Mouse (Mus musculus): ENCODE measurements around the gene Fggy.

The Fggy gene

GRCm38 (mm10) chr4:95862781-95863499 is 305.6 kb downstream of the Fggy start:
- peak; percentile 34 for DNase-seq

- no peak for DNase-seq
These were observed 306.1 kb downstream of the Fggy start for GRCm38 (mm10) chr4:95863500-95863803.

GRCm38 (mm10) chr4:95865251-95865650 is 307.9 kb downstream of the Fggy start:
- no peak for DNase-seq

- DNase-seq = no peak
These were observed 308.6 kb downstream of the Fggy start for GRCm38 (mm10) chr4:95865882-95866281.

GRCm38 (mm10) chr4:95867103-95867502 is 309.8 kb downstream of the Fggy start:
- DNase-seq = no peak

- DNase-seq = no peak
These were observed 311.0 kb downstream of the Fggy start for GRCm38 (mm10) chr4:95868348-95868747.

- peak; percentile 72 for DNase-seq
These were observed 314.0 kb downstream of the Fggy start for GRCm38 (mm10) chr4:95871216-95871881.

- DNase-seq = no peak
These were observed 318.6 kb downstream of the Fggy start for GRCm38 (mm10) chr4:95875896-95876295.

- no peak for DNase-seq
These were observed 320.1 kb downstream of the Fggy start for GRCm38 (mm10) chr4:95877436-95877835.

- DNase-seq = no peak
These were observed 324.5 kb downstream of the Fggy start for GRCm38 (mm10) chr4:95881751-95882350.

GRCm38 (mm10) chr4:95884184-95885145 is 327.2 kb downstream of the Fggy start:
- DNase-seq = no peak

- DNase-seq = no peak
These were observed 338.0 kb downstream of the Fggy start for GRCm38 (mm10) chr4:95895199-95895754.

- DNase-seq = no peak
These were observed 339.3 kb downstream of the Fggy start for GRCm38 (mm10) chr4:95896571-95896970.

- peak; percentile 26 for DNase-seq
These were observed 340.0 kb downstream of the Fggy start for GRCm38 (mm10) chr4:95897236-95897874.

- DNase-seq = no peak
These were observed 341.4 kb downstream of the Fggy start for GRCm38 (mm10) chr4:95898714-95899113.

GRCm38 (mm10) chr4:95899926-95900712 is 342.8 kb downstream of the Fggy start:
- DNase-seq = no peak

- DNase-seq = no peak
These were observed 343.5 kb downstream of the Fggy start for GRCm38 (mm10) chr4:95900815-95901214.

GRCm38 (mm10) chr4:95906141-95906540 is 348.8 kb downstream of the Fggy start:
- no peak for DNase-seq

GRCm38 (mm10) chr4:95909689-95910654 is 352.7 kb downstream of the Fggy start:
- DNase-seq = no peak

- DNase-seq = no peak
These were observed 355.7 kb downstream of the Fggy start for GRCm38 (mm10) chr4:95913026-95913425.
